Mouse (Mus musculus): Measurements from ENCODE around the gene Nr1d1. TPM values are rescaled to one million over a fixed set of nuclear protein-coding genes. Genes with fewer than 3 reads are reported as not detected.

Nr1d1 gene
- total and polyA plus RNA-seq, 3 experiments: 35.5 to 208 (median 111) TPM

GRCm38 (mm10) chr11:98743655-98744345, 31.3 kb downstream of the Nr1d1 start:
- peaks cover 5% of the 10 kb centered on the region; the same call in 1 of the 2 replicates for H3K36me3 ChIP-seq (ENCODE audit: control insufficient read depth, insufficient read depth, low read length)
- intact Hi-C loops (cut with DNase I): no loop called here
- peak overlapping the region; percentile 100 for H3K4me3 ChIP-seq
- peaks cover 40% of the 10 kb centered on the region for H3K4me1 ChIP-seq (ENCODE audit: control insufficient read depth, insufficient read depth, low read length)
- H3K27ac ChIP-seq: peak overlapping the region; percentile 100
- TF ChIP-seq EP300 (IDR thresholded peaks at IDR 0.05; ENCODE audit: insufficient read depth, low read depth, low read length): no peak
- no peak for TF ChIP-seq CTCF (IDR thresholded peaks at IDR 0.05)
- 0 out of 2 replicates have a peak, but pooled peaks have one; percentile 22 for TF ChIP-seq POLR2A (IDR thresholded peaks at IDR 0.05; ENCODE audit: insufficient read depth, low read depth, low read length)
- WGBS: 7% methylated on average over 9 of the region's 9 CpGs
- peak; percentile 72 to 77 for DNase-seq
- H3K79me2 ChIP-seq (replicated peaks; ENCODE audit: control insufficient read depth, insufficient read depth, low read length): peaks cover 7% of the 10 kb centered on the region; the same call in 1 of the 2 replicates
- peak overlapping the region; percentile 53 for H3K9ac ChIP-seq (ENCODE audit: low read depth, low read length)
- no peaks in the 10 kb centered on the region for H3K27me3 ChIP-seq (ENCODE audit: control insufficient read depth, insufficient read depth, low read length)

- Histone ChIP-seq H3K9ac (ENCODE audit: low read depth, low read length) (peak overlapping the region; percentile 99), H3K27ac (peak overlapping the region; percentile 100), H3K4me1 (ENCODE audit: control insufficient read depth, insufficient read depth, low read length) (peaks cover 30% of the 10 kb centered on the region), H3K27me3 (ENCODE audit: control insufficient read depth, insufficient read depth, low read length) (no peaks in the 10 kb centered on the region), H3K4me3 (peak overlapping the region; percentile 100), H3K79me2 (replicated peaks; ENCODE audit: control insufficient read depth, insufficient read depth, low read length) (peaks cover 7% of the 10 kb centered on the region; the same call in 1 of the 2 replicates), H3K36me3 (ENCODE audit: control insufficient read depth, insufficient read depth, low read length) (peaks cover 5% of the 10 kb centered on the region; the same call in 1 of the 2 replicates)
- peak; percentile 65 to 71 for DNase-seq
- TF ChIP-seq CTCF (IDR thresholded peaks at IDR 0.05) (no peak), POLR2A (IDR thresholded peaks at IDR 0.05; ENCODE audit: insufficient read depth, low read depth, low read length) (peak; percentile 58), EP300 (IDR thresholded peaks at IDR 0.05; ENCODE audit: insufficient read depth, low read depth, low read length) (0 out of 2 replicates have a peak, but pooled peaks have one; percentile 13)
- 0% methylated on average over 21 of the region's 21 CpGs for WGBS
- intact Hi-C loops (cut with DNase I): no loop called here
Measured at GRCm38 (mm10) chr11:98742397-98743291, 32.5 kb downstream of the Nr1d1 start.

- TF ChIP-seq EP300 (IDR thresholded peaks at IDR 0.05; ENCODE audit: insufficient read depth, low read depth, low read length) (no peak), CTCF (IDR thresholded peaks at IDR 0.05) (peak; percentile 63), POLR2A (IDR thresholded peaks at IDR 0.05; ENCODE audit: insufficient read depth, low read depth, low read length) (no peak)
- Histone ChIP-seq H3K4me3 (peak overlapping the region; percentile 100), H3K9ac (ENCODE audit: low read depth, low read length) (peak overlapping the region; percentile 99), H3K27me3 (ENCODE audit: control insufficient read depth, insufficient read depth, low read length) (no peaks in the 10 kb centered on the region), H3K27ac (peak overlapping the region; percentile 100), H3K79me2 (replicated peaks; ENCODE audit: control insufficient read depth, insufficient read depth, low read length) (peaks cover 7% of the 10 kb centered on the region; the same call in 1 of the 2 replicates), H3K36me3 (ENCODE audit: control insufficient read depth, insufficient read depth, low read length) (peaks cover 5% of the 10 kb centered on the region; the same call in 1 of the 2 replicates), H3K4me1 (ENCODE audit: control insufficient read depth, insufficient read depth, low read length) (peaks cover 24% of the 10 kb centered on the region)
- intact Hi-C loops (cut with DNase I): loop anchor here (1.0 to 2.0 kb wide), 3 partner anchors 13 to 45 kb away; no protein-coding TSS in a partner anchor
- DNase-seq: peak; percentile 91 to 92
- WGBS: 2% methylated on average over 79 of the region's 86 CpGs
Measured at GRCm38 (mm10) chr11:98741622-98742396, 33.3 kb downstream of the Nr1d1 start.

- H3K27ac ChIP-seq: peak overlapping the region; percentile 100
- peaks cover 5% of the 10 kb centered on the region; the same call in 1 of the 2 replicates for H3K36me3 ChIP-seq (ENCODE audit: control insufficient read depth, insufficient read depth, low read length)
- no peak for TF ChIP-seq EP300 (IDR thresholded peaks at IDR 0.05; ENCODE audit: insufficient read depth, low read depth, low read length)
- peak overlapping the region; percentile 73 for H3K9ac ChIP-seq (ENCODE audit: low read depth, low read length)
- H3K27me3 ChIP-seq (ENCODE audit: control insufficient read depth, insufficient read depth, low read length): no peaks in the 10 kb centered on the region
- no peak for DNase-seq
- 1% methylated on average over 17 of the region's 17 CpGs for WGBS
- intact Hi-C loops (cut with DNase I): loop anchor here (1.0 to 2.0 kb wide), 3 partner anchors 14 to 46 kb away; no protein-coding TSS in a partner anchor
- peaks cover 18% of the 10 kb centered on the region for H3K4me1 ChIP-seq (ENCODE audit: control insufficient read depth, insufficient read depth, low read length)
- H3K79me2 ChIP-seq (replicated peaks; ENCODE audit: control insufficient read depth, insufficient read depth, low read length): peaks cover 7% of the 10 kb centered on the region; the same call in 1 of the 2 replicates
- peak overlapping the region; percentile 100 for H3K4me3 ChIP-seq
Measured at GRCm38 (mm10) chr11:98741051-98741620, 34.0 kb downstream of the Nr1d1 start.

Measured in heart, adult 2 months (tissue).